Mouse (Mus musculus): ENCODE results near the gene Rbm47. TPM values are rescaled to one million over a fixed set of nuclear protein-coding genes. Genes with fewer than 3 reads are reported as not detected.

Rbm47 gene
- polyA plus RNA-seq, 1 experiment from 2014 or later = 1.2 TPM

Small RNAs within 50 kb of the gene (microRNA-seq; reads per million reads assigned to microRNA genes)
- gene Gm25952 = not detected

Other genes with a start within 250 kb of the Rbm47 start
- gene Chrna9, start 238.2 kb downstream of the Rbm47 start, polyA plus RNA-seq (2015; fragmentation: Nextera tagmentation; extraction: Ambion mirVana) = 3.5 TPM in 1 of 2 replicates, not detected in the other
- gene 9130230L23Rik, start 168.8 kb downstream of the Rbm47 start, polyA plus RNA-seq (2015; fragmentation: Nextera tagmentation; extraction: Ambion mirVana) = 0.14 TPM in 1 of 2 replicates, not detected in the other
- gene Nsun7, start 86.8 kb upstream of the Rbm47 start, polyA plus RNA-seq (2015; fragmentation: Nextera tagmentation; extraction: Ambion mirVana) = 2.5 and 2.9 TPM in 2 replicates

Data from neural tube, embryonic 15.5 days (tissue).